Mouse (Mus musculus): ENCODE measurements around the gene Trappc1. TPM values are rescaled to one million over a fixed set of nuclear protein-coding genes. Genes with fewer than 3 reads are reported as not detected.

The Trappc1 gene
- polyA plus RNA-seq, 1 experiment from 2014 or later = 182 TPM

- 84% methylated on average over 16 of the region's 16 CpGs for whole genome bisulfite sequencing
- no peak overlapping the region for H3K4me3 ChIP-seq (ENCODE audit: low read depth, low read length)
- no peak for ATAC-seq
- TF ChIP-seq CTCF (IDR thresholded peaks at IDR 0.05; ENCODE audit: low read depth) = no peak
- H3K27ac ChIP-seq (ENCODE audit: low read depth, low read length) = no peak overlapping the region
- peaks cover 10% of the 10 kb centered on the region; the same call in 1 of the 2 replicates for H3K4me1 ChIP-seq (replicated peaks; ENCODE audit: control insufficient read depth, insufficient read depth, low read length)
- H3K4me2 ChIP-seq (replicated peaks; ENCODE audit: low read depth) = no peak overlapping the region
- no peak overlapping the region for H3K9ac ChIP-seq (ENCODE audit: low read depth, low read length)
- H3K36me3 ChIP-seq (ENCODE audit: control insufficient read depth, insufficient read depth) = peaks cover 8% of the 10 kb centered on the region; the same call in 1 of the 2 replicates
- H3K9me3 ChIP-seq (ENCODE audit: control insufficient read depth) = no peaks in the 10 kb centered on the region
- no peaks in the 10 kb centered on the region for H3K27me3 ChIP-seq (replicated peaks; ENCODE audit: control insufficient read depth, insufficient read depth, low read length)
Measured at GRCm38 (mm10) chr11:69373223-69373965, 49.6 kb downstream of the Trappc1 start.

Other genes starting within 250 kb of the Trappc1 start
- 45.3 and 50.3 TPM in 2 replicates for gene Vamp2, start 235.5 kb upstream of the Trappc1 start, polyA plus RNA-seq (2015; fragmentation: Nextera tagmentation; extraction: Ambion mirVana)
- 7.2 and 11.3 TPM in 2 replicates for gene Per1, start 228.8 kb upstream of the Trappc1 start, polyA plus RNA-seq (2015; fragmentation: Nextera tagmentation; extraction: Ambion mirVana)
- 0.21 and 0.37 TPM in 2 replicates for gene Hes7, start 203.6 kb upstream of the Trappc1 start, polyA plus RNA-seq (2015; fragmentation: Nextera tagmentation; extraction: Ambion mirVana)
- gene 9130213A22Rik, start 201.4 kb upstream of the Trappc1 start, polyA plus RNA-seq (2015; fragmentation: Nextera tagmentation; extraction: Ambion mirVana) = 0.12 and 0.37 TPM in 2 replicates
- 0.31 and 0.82 TPM in 2 replicates for gene Aloxe3, start 198.1 kb upstream of the Trappc1 start, polyA plus RNA-seq (2015; fragmentation: Nextera tagmentation; extraction: Ambion mirVana)
- 0.08 and 0.13 TPM in 2 replicates for gene Alox12b, start 167.0 kb upstream of the Trappc1 start, polyA plus RNA-seq (2015; fragmentation: Nextera tagmentation; extraction: Ambion mirVana)
- not detected in 2 replicates for gene Alox8, start 126.1 kb upstream of the Trappc1 start, polyA plus RNA-seq (2015; fragmentation: Nextera tagmentation; extraction: Ambion mirVana)
- gene Gucy2e, start 86.9 kb upstream of the Trappc1 start, polyA plus RNA-seq (2015; fragmentation: Nextera tagmentation; extraction: Ambion mirVana) = 0.03 TPM in 1 of 2 replicates, not detected in the other
- gene Cntrob, start 205 bp upstream of the Trappc1 start, polyA plus RNA-seq (2015; fragmentation: Nextera tagmentation; extraction: Ambion mirVana) = 7.4 and 7.9 TPM in 2 replicates
- 1.3 and 1.4 TPM in 2 replicates for gene Kcnab3, start 2.3 kb downstream of the Trappc1 start, polyA plus RNA-seq (2015; fragmentation: Nextera tagmentation; extraction: Ambion mirVana)
- 7.8 and 7.9 TPM in 2 replicates for gene Rnf227, start 16.5 kb downstream of the Trappc1 start, polyA plus RNA-seq (2015; fragmentation: Nextera tagmentation; extraction: Ambion mirVana)
- gene Chd3, start 45.4 kb downstream of the Trappc1 start, polyA plus RNA-seq (2015; fragmentation: Nextera tagmentation; extraction: Ambion mirVana) = 19.4 and 24.8 TPM in 2 replicates
- 159 and 164 TPM in 2 replicates for gene Naa38, start 71.5 kb downstream of the Trappc1 start, polyA plus RNA-seq (2015; fragmentation: Nextera tagmentation; extraction: Ambion mirVana)
- 8.6 and 8.9 TPM in 2 replicates for gene Cyb5d1, start 71.7 kb downstream of the Trappc1 start, polyA plus RNA-seq (2015; fragmentation: Nextera tagmentation; extraction: Ambion mirVana)
- gene Tmem88, start 74.3 kb downstream of the Trappc1 start, polyA plus RNA-seq (2015; fragmentation: Nextera tagmentation; extraction: Ambion mirVana) = 24.1 and 24.9 TPM in 2 replicates
- 18.2 and 23.6 TPM in 2 replicates for gene Kdm6b, start 89.7 kb downstream of the Trappc1 start, polyA plus RNA-seq (2015; fragmentation: Nextera tagmentation; extraction: Ambion mirVana)
- 8.0 and 8.7 TPM in 2 replicates for gene Dnah2, start 225.1 kb downstream of the Trappc1 start, polyA plus RNA-seq (2015; fragmentation: Nextera tagmentation; extraction: Ambion mirVana)
- 4.4 and 4.6 TPM in 2 replicates for gene Efnb3, start 236.2 kb downstream of the Trappc1 start, polyA plus RNA-seq (2015; fragmentation: Nextera tagmentation; extraction: Ambion mirVana)